Mouse (Mus musculus) liver, embryonic 18 days (tissue): ENCODE data around the gene Cyp2b13. TPM values are rescaled to one million over a fixed set of nuclear protein-coding genes. Genes with fewer than 3 reads are reported as not detected.

ENCODE experiments used
- polyA plus RNA-seq: library from polyadenylated mRNA; depleted of rRNA; stranded (reverse); fragments of >200 nt; gene quantifications from 2 replicates; pipeline ENCODE4 v1.2.3, GENCODE M21; 2012; rRNA removed

Gene Cyp2b13
- polyA plus RNA-seq = 0.36 and 0.59 TPM in 2 replicates

DNA sequence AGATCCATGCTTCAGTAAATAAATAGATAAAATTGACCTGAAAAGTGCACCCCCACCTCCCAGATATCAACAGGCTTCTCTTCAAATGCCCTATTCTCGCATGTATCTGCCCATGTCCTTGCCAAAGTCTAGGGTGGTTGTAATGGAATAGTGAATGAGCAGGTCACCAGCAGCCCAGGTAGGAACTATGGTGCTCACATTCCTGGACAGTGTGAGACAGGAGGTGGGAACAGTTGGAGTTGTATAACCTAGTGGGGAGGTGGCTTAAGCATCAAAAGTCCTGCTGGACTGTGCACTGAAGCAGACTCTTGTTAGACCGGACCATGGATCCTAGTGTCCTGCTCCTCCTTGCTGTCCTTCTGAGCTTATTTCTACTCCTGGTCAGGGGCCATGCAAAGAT is at the start of gene Cyp2b13:
TSS of gene Cyp2b13 (plus strand) at position 301 of the 400 bp plus-strand sequence.

Other genes with a start within 250 kb of the Cyp2b13 start
- 0.82 and 0.96 TPM in 2 replicates for gene Cyp2s1, start 244.6 kb upstream of the Cyp2b13 start, polyA plus RNA-seq
- 0.02 and 0.07 TPM in 2 replicates for gene Cyp2b10, start 163.9 kb upstream of the Cyp2b13 start, polyA plus RNA-seq
- 6.3 and 7.7 TPM in 2 replicates for gene Cyp2b9, start 111.9 kb downstream of the Cyp2b13 start, polyA plus RNA-seq
- 0.01 TPM in 1 of 2 replicates, not detected in the other for gene Vmn1r184, start 198.8 kb downstream of the Cyp2b13 start, polyA plus RNA-seq
- gene Cyp2a4, start 245.7 kb downstream of the Cyp2b13 start, polyA plus RNA-seq = 8.8 and 10.5 TPM in 2 replicates